Mouse (Mus musculus) lung, postnatal 0 days (tissue): ENCODE results near the gene Rnls. TPM values are rescaled to one million over a fixed set of nuclear protein-coding genes. Genes with fewer than 3 reads are reported as not detected.
A peak's percentile ranks its signal among the peaks of the same experiment; 100 is the strongest.

Experiments used
- ATAC-seq: fragments of 200-750 bp; cut with Nextera tagmentation; 2 replicates; pipeline ENCODE4 v1.8.0; 2017; ENCODE audit warnings: moderate library complexity
- DNase-seq: peaks from one replicate; pipeline ENCODE4 v3.0.0-alpha.2; 2016; ENCODE audit warnings: low spot score
- H3K27ac ChIP-seq: fragments of 300-500 bp; sonication (generic); 2 replicates; pipeline ENCODE4 v1.5.1; 2014; ENCODE audit warnings: antibody characterized with exemption, mild to moderate bottlenecking, low read length, mixed read lengths
- H3K27me3 ChIP-seq: fragments of 300-500 bp; sonication (generic); replicated peaks from 2 replicates; pipeline ENCODE4 v1.6.1; 2014; ENCODE audit warnings: low read length, mixed read lengths; ENCODE audit not compliant: insufficient read depth
- H3K36me3 ChIP-seq: fragments of 300-500 bp; sonication (generic); 2 replicates; pipeline ENCODE4 v1.6.1; 2014; ENCODE audit warnings: low read length, mixed read lengths; ENCODE audit not compliant: insufficient read depth
- H3K4me1 ChIP-seq: fragments of 300-500 bp; sonication (generic); 2 replicates; pipeline ENCODE4 v1.6.1; 2014; ENCODE audit warnings: antibody characterized with exemption, low read depth, low read length, mixed read lengths; ENCODE audit not compliant: insufficient read depth
- H3K4me2 ChIP-seq: fragments of 300-500 bp; sonication (generic); replicated peaks from 2 replicates; pipeline ENCODE4 v1.6.1; 2014; ENCODE audit warnings: low read depth, mild to moderate bottlenecking, low read length, moderate library complexity, mixed read lengths
- H3K4me3 ChIP-seq: fragments of 300-500 bp; sonication (generic); 2 replicates; pipeline ENCODE4 v1.5.1; 2014; ENCODE audit warnings: low read depth, low read length
- H3K9ac ChIP-seq: fragments of 300-500 bp; sonication (generic); replicated peaks from 2 replicates; pipeline ENCODE4 v1.6.1; 2014; ENCODE audit warnings: low read depth, mild to moderate bottlenecking
- H3K9me3 ChIP-seq: fragments of 300-500 bp; sonication (generic); 2 replicates; pipeline ENCODE4 v1.6.1; 2016; ENCODE audit warnings: low read length, mixed read lengths
- CTCF ChIP-seq: IDR thresholded peaks from 2 replicates; pipeline ENCODE4 v1.5.1; 2016; ENCODE audit warnings: antibody characterized with exemption, mild to moderate bottlenecking
- EP300 ChIP-seq: IDR thresholded peaks from 2 replicates; pipeline ENCODE4 v1.6.1; 2016; ENCODE audit warnings: antibody characterized with exemption, mild to moderate bottlenecking, control low read depth
- WGBS: fragments of 180-500 bp; shearing (Covaris S2); extraction: QIAGEN DNeasy Blood & Tissue Kit; methylation state at CpG from one replicate; pipeline ENCODE4 v1.1.7; 2014; 5-methylcytosine and 5-hydroxymethylcytosine counted together
- polyA plus RNA-seq: library from polyadenylated mRNA; unstranded; fragments of >200 nt; fragmentation: Nextera tagmentation; extraction: Ambion mirVana; gene quantifications from 2 replicates; pipeline ENCODE4 v1.2.1, GENCODE M21; 2015

Gene Rnls
- polyA plus RNA-seq, 1 experiment from 2014 or later, result 9.6 TPM

DNA sequence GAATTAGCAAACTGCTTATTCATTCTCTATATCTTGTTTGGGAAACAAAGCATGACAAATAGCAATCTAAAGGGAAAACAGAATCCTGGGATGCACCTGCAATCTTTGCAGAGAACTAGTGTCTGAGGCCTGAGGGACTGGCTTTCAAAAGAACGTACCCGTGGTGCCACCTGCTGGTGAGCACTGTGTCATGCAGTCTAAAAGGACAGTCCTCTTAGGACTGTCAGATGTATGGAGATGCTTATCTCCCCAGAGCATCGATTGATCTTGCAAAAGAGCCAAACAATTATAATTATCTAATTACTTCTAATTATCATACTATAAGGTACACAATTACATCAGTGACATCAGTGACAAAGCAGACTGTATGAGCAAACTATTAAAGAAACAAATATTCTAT is 25.4 kb downstream of the Rnls start:
- Histone ChIP-seq H3K4me3 (no peak overlapping the region), H3K4me1 (no peaks in the 10 kb centered on the region), H3K27ac (no peak overlapping the region), H3K27me3 (no peaks in the 10 kb centered on the region), H3K9ac (no peak overlapping the region), H3K9me3 (no peaks in the 10 kb centered on the region), H3K4me2 (no peak overlapping the region), H3K36me3 (no peaks in the 10 kb centered on the region)
- ATAC-seq (peak; percentile 41; the same call in 1 of the 2 replicates), DNase-seq (peak; percentile 73)
- under 1% methylated on average over 3 of the region's 3 CpGs for WGBS
- no peak for TF ChIP-seq EP300
- TF ChIP-seq CTCF, result peak; percentile 93

DNA sequence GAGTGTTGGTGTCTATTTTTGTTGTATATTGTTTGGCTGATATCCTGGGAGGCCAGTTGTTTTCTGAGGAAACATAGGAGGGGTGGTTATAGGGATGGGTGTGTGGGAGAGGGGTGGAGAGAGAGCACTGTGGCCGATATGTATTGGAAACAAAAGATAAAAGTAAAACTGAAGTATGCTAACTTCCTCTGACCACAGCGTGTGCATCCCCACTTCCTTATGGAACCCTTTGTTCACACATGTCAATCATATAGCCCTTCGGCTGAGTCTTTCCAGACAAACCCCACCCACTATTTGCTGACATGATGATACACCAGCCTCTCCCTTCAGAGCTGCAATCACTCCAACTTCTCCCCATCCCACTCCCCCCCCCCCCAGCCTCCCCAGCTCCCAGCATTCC is 35.1 kb downstream of the Rnls start:
- no peaks in the 10 kb centered on the region for H3K27me3 ChIP-seq
- no peaks in the 10 kb centered on the region for H3K36me3 ChIP-seq
- no peak overlapping the region for H3K4me2 ChIP-seq
- DNase-seq (no peak), ATAC-seq (no peak)
- no peak overlapping the region for H3K4me3 ChIP-seq
- no peak overlapping the region for H3K9ac ChIP-seq
- WGBS, result 21% methylated on average over 3 of the region's 3 CpGs
- no peaks in the 10 kb centered on the region for H3K9me3 ChIP-seq
- TF ChIP-seq EP300 (no peak), CTCF (no peak)
- H3K4me1 ChIP-seq, result no peaks in the 10 kb centered on the region
- no peak overlapping the region for H3K27ac ChIP-seq

DNA sequence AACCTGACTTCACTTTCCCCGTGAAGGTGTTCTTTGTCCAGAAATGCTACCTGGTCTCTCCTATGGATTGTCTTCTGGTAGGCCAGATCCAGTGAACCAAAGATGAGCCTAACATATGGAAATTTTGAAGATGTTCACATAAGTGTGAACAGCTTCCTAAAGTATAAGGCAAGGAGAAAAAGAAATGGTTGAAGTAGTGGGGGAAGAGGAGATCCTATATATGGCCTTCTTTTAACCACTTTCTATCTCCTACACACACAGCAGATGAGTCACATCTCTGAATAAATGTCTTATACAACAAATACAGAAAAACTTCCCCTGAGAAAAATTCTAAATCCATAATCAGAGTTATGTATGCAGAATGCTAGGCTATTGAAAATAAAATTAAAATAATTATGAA is 52.0 kb downstream of the Rnls start:
- WGBS, result 97% methylated on average over 1 of the region's 1 CpGs
- DNase-seq, result no peak
- Histone ChIP-seq H3K27ac (no peak overlapping the region), H3K36me3 (no peaks in the 10 kb centered on the region), H3K4me3 (no peak overlapping the region), H3K9me3 (no peaks in the 10 kb centered on the region), H3K4me1 (no peaks in the 10 kb centered on the region), H3K9ac (no peak overlapping the region), H3K27me3 (no peaks in the 10 kb centered on the region), H3K4me2 (no peak overlapping the region)
- TF ChIP-seq EP300 (no peak), CTCF (no peak)
- no peak for ATAC-seq

DNA sequence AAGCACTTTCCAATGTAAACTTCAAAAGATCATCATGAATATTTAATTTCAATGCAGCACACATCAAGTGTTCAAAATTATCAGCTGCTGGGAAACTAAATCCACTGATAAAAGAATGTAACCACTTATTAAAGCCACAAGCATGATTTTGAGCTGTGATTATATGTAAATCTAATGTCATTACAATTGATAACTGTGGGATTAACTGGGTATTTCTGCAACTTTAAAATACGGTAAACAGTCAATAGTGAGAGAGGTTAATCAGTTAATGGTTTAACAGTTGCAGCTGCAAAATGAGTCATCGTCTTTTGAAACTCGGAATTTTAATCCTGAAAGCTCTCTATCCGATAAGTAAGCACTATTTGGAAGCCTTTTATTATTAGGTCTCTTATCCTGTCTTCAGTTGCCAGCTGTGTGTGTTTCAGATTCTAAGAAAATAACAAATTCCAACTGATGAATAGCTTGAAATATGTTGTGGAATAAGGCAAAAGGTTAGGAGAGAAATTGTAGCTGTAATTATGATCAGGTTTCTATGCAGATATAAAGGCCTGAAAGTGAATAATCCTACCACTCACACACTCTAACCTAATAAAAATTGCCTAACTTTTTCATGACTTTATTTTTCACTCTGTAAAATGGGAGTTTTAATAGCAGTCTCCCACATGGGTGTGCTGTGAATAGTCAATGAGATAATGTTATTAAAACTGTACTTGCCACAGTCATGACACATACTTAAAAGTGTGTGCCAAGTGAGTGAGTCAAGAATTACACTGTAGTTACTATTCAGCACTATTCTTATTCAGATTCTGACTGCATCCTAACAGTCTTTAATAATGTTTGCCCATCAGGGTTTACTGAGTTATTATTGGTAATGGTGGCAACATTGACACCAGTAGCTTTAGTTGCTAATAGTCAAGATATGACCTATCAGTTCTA is 65.1 kb downstream of the Rnls start:
- no peak for DNase-seq
- no peak overlapping the region for H3K4me3 ChIP-seq
- WGBS, result 68% methylated on average over 4 of the region's 4 CpGs
- H3K9ac ChIP-seq, result no peak overlapping the region
- no peaks in the 10 kb centered on the region for H3K4me1 ChIP-seq
- TF ChIP-seq CTCF, result no peak
- TF ChIP-seq EP300, result no peak
- no peak overlapping the region for H3K4me2 ChIP-seq
- H3K27ac ChIP-seq, result no peak overlapping the region
- ATAC-seq, result no peak
- H3K36me3 ChIP-seq, result no peaks in the 10 kb centered on the region
- H3K9me3 ChIP-seq, result no peaks in the 10 kb centered on the region
- no peaks in the 10 kb centered on the region for H3K27me3 ChIP-seq

DNA sequence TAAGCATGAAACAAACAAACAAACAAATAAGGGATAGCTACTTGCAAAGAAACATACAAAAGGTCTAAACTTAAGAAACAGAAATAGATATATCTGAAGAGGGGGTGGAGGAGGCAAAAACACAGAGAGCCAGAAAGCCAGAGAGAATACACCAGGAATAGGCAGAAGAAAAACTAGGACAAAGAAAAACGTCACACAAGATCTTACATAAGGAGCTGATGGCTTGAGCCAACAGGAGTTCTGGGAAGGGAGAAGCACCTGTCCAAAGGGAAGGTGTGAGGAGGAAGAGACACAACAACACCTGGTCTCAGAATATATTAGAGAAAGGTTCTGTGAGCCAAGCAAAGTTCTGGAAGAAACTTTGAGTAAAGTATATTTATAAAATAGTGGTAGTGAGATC is 73.3 kb downstream of the Rnls start:
- Histone ChIP-seq H3K9me3 (no peaks in the 10 kb centered on the region), H3K27me3 (no peaks in the 10 kb centered on the region), H3K27ac (no peak overlapping the region), H3K4me1 (no peaks in the 10 kb centered on the region), H3K4me2 (no peak overlapping the region), H3K9ac (no peak overlapping the region), H3K36me3 (no peaks in the 10 kb centered on the region), H3K4me3 (no peak overlapping the region)
- TF ChIP-seq EP300, result no peak
- TF ChIP-seq CTCF, result no peak
- DNase-seq, result no peak
- no peak for ATAC-seq
- 44% methylated on average over 1 of the region's 1 CpGs for WGBS

DNA sequence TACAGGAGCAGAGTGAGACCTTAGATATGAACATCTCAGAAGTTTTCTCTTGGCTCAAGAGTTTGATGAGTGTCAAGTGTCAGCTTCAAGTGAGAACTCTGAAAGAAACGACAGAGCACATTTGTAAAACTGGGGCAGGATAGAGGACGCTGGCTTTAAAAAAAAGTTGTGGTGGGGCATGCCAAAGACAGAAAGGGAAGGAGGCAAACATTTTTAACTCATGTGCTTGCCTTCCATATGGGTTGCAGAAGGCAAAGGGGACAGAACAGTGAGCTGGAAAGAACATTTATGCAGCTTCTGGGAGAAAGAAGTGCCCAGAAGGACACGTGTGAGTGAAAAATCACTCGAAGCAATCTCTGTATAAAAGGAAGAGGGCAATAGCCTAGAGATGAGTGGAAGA is 75.0 kb downstream of the Rnls start:
- no peaks in the 10 kb centered on the region for H3K27me3 ChIP-seq
- no peak overlapping the region for H3K27ac ChIP-seq
- no peak overlapping the region for H3K4me2 ChIP-seq
- H3K9me3 ChIP-seq, result no peaks in the 10 kb centered on the region
- no peaks in the 10 kb centered on the region for H3K4me1 ChIP-seq
- H3K4me3 ChIP-seq, result no peak overlapping the region
- H3K9ac ChIP-seq, result no peak overlapping the region
- TF ChIP-seq EP300, result no peak
- WGBS, result 38% methylated on average over 4 of the region's 4 CpGs
- no peaks in the 10 kb centered on the region for H3K36me3 ChIP-seq
- ATAC-seq (no peak), DNase-seq (no peak)
